Mouse (Mus musculus): ENCODE measurements around the gene Krr1. TPM values are rescaled to one million over a fixed set of nuclear protein-coding genes. Genes with fewer than 3 reads are reported as not detected.

Gene Krr1
- polyA plus RNA-seq (2015; fragmentation: Illumina TruSeq; extraction: RNeasy Lipid Tissue Mini Kit (QIAGEN cat#74804); ENCODE audit: insufficient read depth, low replicate concordance) = 42.7 TPM

GRCm38 (mm10) chr10:111972542-111973361 lies at the start of gene Krr1:
Krr1 (plus strand) TSS chr10:111972664.

GRCm38 (mm10) chr10:112002544-112003215 lies 30.2 kb downstream of the Krr1 start, which contains the start of gene Glipr1:
Glipr1 (minus strand) TSS chr10:112002631.

Other genes starting within 250 kb of the Krr1 start
- gene Glipr1, start 30.0 kb downstream of the Krr1 start, polyA plus RNA-seq (2015; fragmentation: Illumina TruSeq; extraction: RNeasy Lipid Tissue Mini Kit (QIAGEN cat#74804); ENCODE audit: insufficient read depth, low replicate concordance) = 163 TPM
- not detected for gene Glipr1l1, start 87.5 kb downstream of the Krr1 start, polyA plus RNA-seq (2015; fragmentation: Illumina TruSeq; extraction: RNeasy Lipid Tissue Mini Kit (QIAGEN cat#74804); ENCODE audit: insufficient read depth, low replicate concordance)
- gene Glipr1l2, start 110.7 kb downstream of the Krr1 start, polyA plus RNA-seq (2015; fragmentation: Illumina TruSeq; extraction: RNeasy Lipid Tissue Mini Kit (QIAGEN cat#74804); ENCODE audit: insufficient read depth, low replicate concordance) = not detected
- gene Glipr1l3, start 187.7 kb downstream of the Krr1 start, polyA plus RNA-seq (2015; fragmentation: Illumina TruSeq; extraction: RNeasy Lipid Tissue Mini Kit (QIAGEN cat#74804); ENCODE audit: insufficient read depth, low replicate concordance) = not detected
- gene Caps2, start 191.0 kb downstream of the Krr1 start, polyA plus RNA-seq (2015; fragmentation: Illumina TruSeq; extraction: RNeasy Lipid Tissue Mini Kit (QIAGEN cat#74804); ENCODE audit: insufficient read depth, low replicate concordance) = not detected